ENCODE assay signal across 16 mouse cellular contexts in genomic region chr16:78451750-78452149, GRCm38 (mm10).
DNase-seq lines count a peak whose midpoint lies in the region; ATAC-seq lines count a peak whose summit lies in the region.
"Had no signal": no experiment of that assay in that cellular context is flagged by ENCODE, and none has a peak within 500 bp of the region (broad histone marks: within the 10 kb centered on the region; RNA-seq: fewer than 3 reads in every experiment).

No protein-coding gene starts in this region.

- H3K4me3 ChIP-seq in heart, embryonic 11.5 days (ENCODE audit: low read depth, low read length), result no peak overlapping the region
- no peak overlapping the region for H3K4me3 ChIP-seq in lung, embryonic 16.5 days (ENCODE audit: low read length)
- H3K4me3 ChIP-seq in liver, embryonic 11.5 days (ENCODE audit: low read depth, low read length), result no peak overlapping the region
- H3K4me3 ChIP-seq: forebrain, embryonic 15.5 days; midbrain, embryonic 13.5 days; neural tube, embryonic 12.5 days had no signal

- WGBS in heart, embryonic 11.5 days (ENCODE audit: insufficient replicate concordance), result 83% methylated on average over 8 of the region's 8 CpGs
- WGBS in lung, embryonic 16.5 days, result 78% methylated on average over 8 of the region's 8 CpGs
- WGBS in liver, embryonic 11.5 days, result 88% methylated on average over 8 of the region's 8 CpGs

- no peaks in the 10 kb centered on the region for H3K36me3 ChIP-seq in heart, embryonic 11.5 days (ENCODE audit: control insufficient read depth, insufficient read depth, low read length)
- no peaks in the 10 kb centered on the region for H3K36me3 ChIP-seq in lung, embryonic 16.5 days (ENCODE audit: control insufficient read depth, insufficient read depth, low read length)
- no peaks in the 10 kb centered on the region for H3K36me3 ChIP-seq in liver, embryonic 11.5 days (ENCODE audit: control insufficient read depth, insufficient read depth, low read length)
- H3K36me3 ChIP-seq: forebrain, embryonic 15.5 days; G1E; midbrain, embryonic 13.5 days; neural tube, embryonic 12.5 days had no signal

- H3K9ac ChIP-seq in heart, embryonic 11.5 days (ENCODE audit: low read depth, low read length), result no peak overlapping the region
- H3K9ac ChIP-seq in lung, embryonic 16.5 days (ENCODE audit: low read length), result no peak overlapping the region
- H3K9ac ChIP-seq in liver, embryonic 11.5 days (ENCODE audit: low read depth, low read length), result no peak overlapping the region
- H3K9ac ChIP-seq: forebrain, embryonic 15.5 days; hindbrain, embryonic 14.5 days; lung, embryonic 14.5 days; neural tube, embryonic 12.5 days had no signal

- no peak for ATAC-seq in CD4-positive, CD25-positive, alpha-beta regulatory T cell, adult 4 months
- ATAC-seq in heart, embryonic 11.5 days (replicated peaks; ENCODE audit: insufficient number of reproducible peaks, low FRiP score, low TSS enrichment), result no peak
- ATAC-seq in lung, embryonic 16.5 days (ENCODE audit: low read depth), result 0 out of 2 replicates have a peak, but pooled peaks have one; percentile 13
- peak; percentile 20; the same call in 1 of the 2 replicates for ATAC-seq in granulocyte monocyte progenitor cell, adult 5-6 weeks (replicated peaks; ENCODE audit: poor library complexity, severe bottlenecking)
- no peak for ATAC-seq in liver, embryonic 11.5 days (replicated peaks; ENCODE audit: low FRiP score)

- H3K4me1 ChIP-seq in heart, embryonic 11.5 days (ENCODE audit: control insufficient read depth, insufficient read depth, low read length), result no peaks in the 10 kb centered on the region
- H3K4me1 ChIP-seq in lung, embryonic 16.5 days (replicated peaks; ENCODE audit: control insufficient read depth, insufficient read depth, low read length), result no peaks in the 10 kb centered on the region
- no peaks in the 10 kb centered on the region for H3K4me1 ChIP-seq in liver, embryonic 11.5 days (replicated peaks; ENCODE audit: control insufficient read depth, insufficient read depth, low read length)
- H3K4me1 ChIP-seq: forebrain, embryonic 15.5 days; midbrain, embryonic 13.5 days; neural tube, embryonic 12.5 days had no signal

- peaks cover 3% of the 10 kb centered on the region for H3K9me3 ChIP-seq in heart, embryonic 11.5 days (replicated peaks; ENCODE audit: control insufficient read depth, low read length)
- no peaks in the 10 kb centered on the region; the same call in 1 of the 2 replicates for H3K9me3 ChIP-seq in lung, embryonic 16.5 days (ENCODE audit: control insufficient read depth, low read length)
- H3K9me3 ChIP-seq in liver, embryonic 11.5 days (ENCODE audit: control insufficient read depth, low read length), result no peaks in the 10 kb centered on the region
- H3K9me3 ChIP-seq: forebrain, embryonic 15.5 days; neural tube, embryonic 12.5 days had no signal

- no peak overlapping the region for H3K27ac ChIP-seq in heart, embryonic 11.5 days (ENCODE audit: low read depth, low read length)
- no peak overlapping the region for H3K27ac ChIP-seq in lung, embryonic 16.5 days (ENCODE audit: low read length)
- H3K27ac ChIP-seq in liver, embryonic 11.5 days (ENCODE audit: low read depth, low read length), result no peak overlapping the region
- H3K27ac ChIP-seq: forebrain, embryonic 15.5 days; hindbrain, embryonic 14.5 days; midbrain, embryonic 13.5 days; neural tube, embryonic 12.5 days had no signal

- peak; percentile 2 for DNase-seq in CD4-positive, CD25-positive, alpha-beta regulatory T cell, adult 2 months (ENCODE audit: low read depth, low spot score)
- peak; percentile 15 to 20 for DNase-seq in heart, adult 18-20 months
- DNase-seq in lung, postnatal 4 days, result no peak
- DNase-seq in liver, embryonic 11.5 days (ENCODE audit: low spot score), result no peak
- DNase-seq: layer of hippocampus, postnatal 36 days had no signal

- no peak overlapping the region for H3K4me2 ChIP-seq in heart, embryonic 11.5 days
- no peak overlapping the region for H3K4me2 ChIP-seq in lung, embryonic 16.5 days (ENCODE audit: low read depth, low read length)
- H3K4me2 ChIP-seq in liver, embryonic 11.5 days, result no peak overlapping the region
- H3K4me2 ChIP-seq: forebrain, embryonic 15.5 days; hindbrain, embryonic 14.5 days; lung, embryonic 14.5 days; midbrain, embryonic 13.5 days; neural tube, embryonic 12.5 days had no signal

- no peaks in the 10 kb centered on the region for H3K27me3 ChIP-seq in heart, embryonic 11.5 days (ENCODE audit: control insufficient read depth, insufficient read depth, low read length)
- H3K27me3 ChIP-seq in lung, embryonic 16.5 days (ENCODE audit: control insufficient read depth, insufficient read depth, low read depth, low read length), result no peaks in the 10 kb centered on the region
- H3K27me3 ChIP-seq in liver, embryonic 11.5 days (replicated peaks; ENCODE audit: control insufficient read depth, insufficient read depth, low read length), result no peaks in the 10 kb centered on the region
- H3K27me3 ChIP-seq: CH12.LX; forebrain, embryonic 15.5 days; midbrain, embryonic 13.5 days; neural tube, embryonic 12.5 days had no signal

Comparison
In these comparisons a context has a peak if more than half of its experiments do, and no peak if none do; other contexts are left out.
1. DNase-seq: peak in CD4-positive, CD25-positive, alpha-beta regulatory T cell, adult 2 months (single experiment) and heart, adult 18-20 months (2 of 2); none in lung, postnatal 4 days (0 of 2) and liver, embryonic 11.5 days (single experiment).
2. ATAC-seq: peak in lung, embryonic 16.5 days (single experiment) and granulocyte monocyte progenitor cell, adult 5-6 weeks (single experiment); none in CD4-positive, CD25-positive, alpha-beta regulatory T cell, adult 4 months (single experiment), heart, embryonic 11.5 days (single experiment) and liver, embryonic 11.5 days (single experiment).